Mouse (Mus musculus) hindbrain, embryonic 14.5 days (tissue): ENCODE data around the gene Elovl7. TPM values are rescaled to one million over a fixed set of nuclear protein-coding genes. Genes with fewer than 3 reads are reported as not detected.

Experiments
- ATAC-seq: fragments of 200-750 bp; cut with Nextera tagmentation; 2 replicates; pipeline ENCODE4 v1.8.0; 2017; ENCODE audit warnings: moderate number of reproducible peaks, mild to moderate bottlenecking, moderate TSS enrichment, moderate library complexity; ENCODE audit not compliant: low FRiP score
- DNase-seq: peaks from one replicate; pipeline ENCODE4 v3.0.0-alpha.2; 2015; ENCODE audit warnings: low spot score
- H3K27ac ChIP-seq: fragments of 300-500 bp; sonication (generic); 2 replicates; pipeline ENCODE4 v1.5.1; 2014; ENCODE audit warnings: mild to moderate bottlenecking, moderate library complexity
- H3K27me3 ChIP-seq: fragments of 300-500 bp; sonication (generic); 2 replicates; pipeline ENCODE4 v1.6.1; 2014; ENCODE audit warnings: mild to moderate bottlenecking, low read length, mixed read lengths; ENCODE audit not compliant: control insufficient read depth, insufficient read depth
- H3K36me3 ChIP-seq: fragments of 300-500 bp; sonication (generic); replicated peaks from 2 replicates; pipeline ENCODE4 v1.6.1; 2014; ENCODE audit not compliant: control insufficient read depth, insufficient read depth
- H3K4me1 ChIP-seq: fragments of 300-500 bp; sonication (generic); replicated peaks from 2 replicates; pipeline ENCODE4 v1.6.1; 2014; ENCODE audit warnings: antibody characterized with exemption, low read length, mixed read lengths; ENCODE audit not compliant: control insufficient read depth, insufficient read depth
- H3K4me2 ChIP-seq: fragments of 300-500 bp; sonication (generic); replicated peaks from 2 replicates; pipeline ENCODE4 v1.6.1; 2014; ENCODE audit warnings: mild to moderate bottlenecking, moderate library complexity
- H3K4me3 ChIP-seq: fragments of 300-500 bp; sonication (generic); replicated peaks from 2 replicates; pipeline ENCODE4 v1.5.1; 2014; ENCODE audit warnings: mild to moderate bottlenecking, low read length
- H3K9ac ChIP-seq: fragments of 300-500 bp; sonication (generic); 2 replicates; pipeline ENCODE4 v1.6.1; 2014
- H3K9me3 ChIP-seq: fragments of 300-500 bp; sonication (generic); 2 replicates; pipeline ENCODE4 v1.6.1; 2016; ENCODE audit warnings: low read length; ENCODE audit not compliant: control insufficient read depth
- WGBS: fragments of 180-500 bp; shearing (Covaris S2); extraction: QIAGEN DNeasy Blood & Tissue Kit; methylation state at CpG from one replicate; pipeline ENCODE4 v1.1.7; 2014; 5-methylcytosine and 5-hydroxymethylcytosine counted together
- polyA plus RNA-seq: library from polyadenylated mRNA; unstranded; fragments of >200 nt; fragmentation: Nextera tagmentation; extraction: Ambion mirVana; gene quantifications from 2 replicates; pipeline ENCODE4 v1.2.1, GENCODE M21; 2014

Gene Elovl7
- polyA plus RNA-seq, 1 experiment from 2014 or later, result 2.5 TPM

DNA sequence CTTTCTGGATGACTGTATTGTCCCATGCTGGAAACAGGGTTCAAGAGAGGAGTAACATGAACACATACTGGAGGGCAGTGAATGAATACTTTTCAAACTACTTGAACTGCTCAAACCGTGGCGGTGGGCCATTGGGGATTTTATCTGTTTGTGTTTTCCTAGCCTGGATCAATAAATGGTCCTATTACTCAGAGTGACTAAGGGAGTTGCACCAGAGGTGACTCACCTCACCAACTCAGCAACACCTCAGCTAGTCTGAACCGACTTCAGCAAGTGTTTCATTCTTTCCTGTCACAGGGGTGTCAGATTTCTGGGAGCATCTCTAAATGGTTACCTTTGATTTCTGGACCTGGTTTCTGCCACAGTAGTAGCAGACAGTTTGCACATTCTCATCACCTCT is 15.0 kb downstream of the Elovl7 start:
- DNase-seq (no peak), ATAC-seq (no peak)
- Histone ChIP-seq H3K9me3 (no peaks in the 10 kb centered on the region), H3K36me3 (no peaks in the 10 kb centered on the region), H3K27ac (no peak overlapping the region), H3K4me3 (no peak overlapping the region), H3K27me3 (no peaks in the 10 kb centered on the region), H3K4me1 (no peaks in the 10 kb centered on the region), H3K4me2 (no peak overlapping the region), H3K9ac (no peak overlapping the region)
- WGBS, result 84% methylated on average over 3 of the region's 3 CpGs

DNA sequence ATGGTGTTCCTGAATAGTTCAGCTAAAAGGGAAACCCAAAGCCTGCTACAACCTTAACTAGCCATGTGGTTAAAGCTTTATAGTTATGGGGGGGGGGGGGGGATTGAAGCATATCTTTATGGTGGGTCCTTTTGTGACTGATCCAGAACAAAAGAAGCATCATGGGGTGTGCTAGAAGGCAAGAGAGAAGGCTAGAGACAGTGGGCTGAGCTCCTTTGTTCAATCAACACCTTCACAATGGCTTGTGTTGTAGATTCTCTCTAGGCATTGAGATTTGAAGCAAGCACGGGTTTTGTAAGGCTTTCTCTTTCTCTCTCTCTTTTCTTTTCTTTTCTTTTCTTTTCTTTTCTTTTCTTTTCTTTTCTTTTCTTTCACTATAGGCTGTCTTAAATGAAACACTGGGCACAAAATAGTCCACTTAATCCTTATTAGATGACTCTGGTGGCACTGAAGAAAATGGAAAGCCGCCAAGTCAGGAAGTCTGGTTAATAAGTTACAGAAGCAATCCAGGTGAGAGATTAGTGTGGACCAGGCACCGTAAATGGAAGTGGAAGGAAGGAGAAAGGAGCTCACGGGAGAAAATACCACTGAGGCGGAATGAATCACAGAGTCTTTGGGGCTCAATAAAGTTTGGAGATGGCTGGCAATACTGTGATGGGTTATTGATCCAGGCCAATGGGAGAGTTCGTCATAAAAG is 15.6 kb downstream of the Elovl7 start:
- Histone ChIP-seq H3K4me1 (no peaks in the 10 kb centered on the region), H3K9ac (no peak overlapping the region), H3K4me3 (no peak overlapping the region), H3K9me3 (no peaks in the 10 kb centered on the region), H3K4me2 (no peak overlapping the region), H3K27ac (no peak overlapping the region), H3K27me3 (no peaks in the 10 kb centered on the region), H3K36me3 (no peaks in the 10 kb centered on the region)
- 68% methylated on average over 6 of the region's 6 CpGs for WGBS
- ATAC-seq (no peak), DNase-seq (no peak)

DNA sequence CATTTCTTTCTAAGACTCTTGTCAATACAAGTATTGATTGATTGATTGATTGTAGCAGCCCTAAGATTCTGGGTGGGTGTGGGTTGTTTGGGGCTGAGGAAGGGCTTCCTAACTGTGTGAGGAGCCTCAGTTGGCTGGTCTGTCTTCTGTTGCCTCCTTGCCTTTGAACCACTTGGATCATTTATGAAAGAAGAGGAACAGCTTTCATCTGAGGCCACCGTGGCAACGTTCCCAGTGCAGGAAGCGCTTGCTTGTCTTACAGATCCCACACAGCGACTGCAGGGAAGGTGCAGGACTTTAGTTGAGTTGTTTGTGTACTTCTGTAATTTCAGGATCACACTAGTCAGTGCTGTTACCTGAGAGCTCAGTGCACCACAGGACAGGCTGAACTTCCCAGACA is 25.8 kb downstream of the Elovl7 start:
- Histone ChIP-seq H3K9ac (no peak overlapping the region), H3K27me3 (no peaks in the 10 kb centered on the region), H3K27ac (no peak overlapping the region), H3K4me2 (no peak overlapping the region), H3K36me3 (no peaks in the 10 kb centered on the region), H3K4me1 (no peaks in the 10 kb centered on the region), H3K4me3 (no peak overlapping the region), H3K9me3 (no peaks in the 10 kb centered on the region)
- 69% methylated on average over 4 of the region's 4 CpGs for WGBS
- DNase-seq (no peak), ATAC-seq (no peak)

GRCm38 (mm10) chr13:108241715-108242114 is 27.5 kb downstream of the Elovl7 start:
- Histone ChIP-seq H3K9me3 (no peaks in the 10 kb centered on the region), H3K4me1 (no peaks in the 10 kb centered on the region), H3K4me2 (no peak overlapping the region), H3K9ac (no peak overlapping the region), H3K27me3 (no peaks in the 10 kb centered on the region), H3K4me3 (no peak overlapping the region), H3K27ac (no peak overlapping the region), H3K36me3 (no peaks in the 10 kb centered on the region)
- 80% methylated on average over 5 of the region's 5 CpGs for WGBS
- DNase-seq (no peak), ATAC-seq (no peak)

GRCm38 (mm10) chr13:108245086-108245697 is 31.0 kb downstream of the Elovl7 start:
- Histone ChIP-seq H3K9me3 (no peaks in the 10 kb centered on the region), H3K4me2 (no peak overlapping the region), H3K27me3 (no peaks in the 10 kb centered on the region), H3K36me3 (no peaks in the 10 kb centered on the region), H3K4me3 (no peak overlapping the region), H3K27ac (no peak overlapping the region), H3K4me1 (no peaks in the 10 kb centered on the region), H3K9ac (no peak overlapping the region)
- no peak for DNase-seq
- no peak for ATAC-seq
- 84% methylated on average over 11 of the region's 11 CpGs for WGBS

GRCm38 (mm10) chr13:108251106-108251505 is 36.9 kb downstream of the Elovl7 start:
- no peak overlapping the region for H3K4me3 ChIP-seq
- 91% methylated on average over 5 of the region's 5 CpGs for WGBS
- H3K9ac ChIP-seq, result no peak overlapping the region
- H3K4me1 ChIP-seq, result no peaks in the 10 kb centered on the region
- no peak for ATAC-seq
- DNase-seq, result no peak
- no peaks in the 10 kb centered on the region for H3K9me3 ChIP-seq
- H3K36me3 ChIP-seq, result no peaks in the 10 kb centered on the region
- no peak overlapping the region for H3K27ac ChIP-seq
- H3K4me2 ChIP-seq, result no peak overlapping the region
- H3K27me3 ChIP-seq, result no peaks in the 10 kb centered on the region

GRCm38 (mm10) chr13:108253977-108254376 is 39.8 kb downstream of the Elovl7 start:
- no peak for ATAC-seq
- H3K9me3 ChIP-seq, result no peaks in the 10 kb centered on the region
- WGBS, result 92% methylated on average over 5 of the region's 5 CpGs
- H3K4me3 ChIP-seq, result no peak overlapping the region
- no peak overlapping the region for H3K27ac ChIP-seq
- no peak overlapping the region for H3K4me2 ChIP-seq
- H3K27me3 ChIP-seq, result no peaks in the 10 kb centered on the region
- H3K4me1 ChIP-seq, result no peaks in the 10 kb centered on the region
- DNase-seq, result no peak
- no peaks in the 10 kb centered on the region for H3K36me3 ChIP-seq
- H3K9ac ChIP-seq, result no peak overlapping the region

GRCm38 (mm10) chr13:108263042-108263441 is 48.8 kb downstream of the Elovl7 start:
- no peaks in the 10 kb centered on the region for H3K27me3 ChIP-seq
- no peaks in the 10 kb centered on the region for H3K4me1 ChIP-seq
- no peaks in the 10 kb centered on the region for H3K9me3 ChIP-seq
- no peak overlapping the region for H3K27ac ChIP-seq
- H3K4me3 ChIP-seq, result no peak overlapping the region
- DNase-seq (no peak), ATAC-seq (no peak)
- no peak overlapping the region for H3K9ac ChIP-seq
- no peak overlapping the region for H3K4me2 ChIP-seq
- no peaks in the 10 kb centered on the region for H3K36me3 ChIP-seq
- WGBS, result 47% methylated on average over 8 of the region's 8 CpGs

DNA sequence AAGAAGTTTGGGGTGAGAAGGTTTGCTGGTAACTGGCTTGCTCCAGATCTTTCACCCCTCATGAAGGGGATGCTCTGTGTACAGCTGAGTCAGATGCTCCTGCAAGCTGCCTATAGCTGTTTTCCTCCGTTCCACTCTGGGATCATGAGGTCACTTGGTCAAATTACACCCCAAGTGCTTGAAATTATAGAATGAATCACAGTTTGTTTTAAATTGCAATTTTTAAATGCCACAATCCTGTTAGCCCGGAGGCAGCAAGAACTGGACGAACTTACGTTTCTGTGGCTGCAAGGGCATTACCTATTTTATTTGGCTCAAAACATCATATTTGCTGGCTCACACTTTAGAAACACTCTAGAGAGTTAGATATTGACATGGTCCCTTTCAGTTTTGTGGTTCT is 51.2 kb downstream of the Elovl7 start:
- Histone ChIP-seq H3K9me3 (no peaks in the 10 kb centered on the region), H3K4me2 (no peak overlapping the region), H3K9ac (no peak overlapping the region), H3K4me1 (no peaks in the 10 kb centered on the region), H3K27me3 (no peaks in the 10 kb centered on the region), H3K4me3 (no peak overlapping the region), H3K36me3 (no peaks in the 10 kb centered on the region), H3K27ac (no peak overlapping the region)
- no peak for ATAC-seq
- no peak for DNase-seq
- WGBS, result 89% methylated on average over 4 of the region's 4 CpGs
